In genomic region chr12:110493597-110494369, GRCm38 (mm10) we compare ENCODE assay signal across 20 mouse cellular contexts.
"Had no signal": no experiment of that assay in that cellular context is flagged by ENCODE, and none has a peak within 500 bp of the region (broad histone marks: within the 10 kb centered on the region; RNA-seq: fewer than 3 reads in every experiment).

No protein-coding gene starts in this region.

- H3K36me3 ChIP-seq: midbrain, embryonic 13.5 days had no signal

- H3K27me3 ChIP-seq: limb, embryonic 13.5 days; liver, embryonic 12.5 days; liver, embryonic 15.5 days; lung, embryonic 15.5 days; megakaryocyte, embryonic 14.5 days; midbrain, embryonic 13.5 days had no signal

- H3K9me3 ChIP-seq: limb, embryonic 10.5 days; limb, embryonic 13.5 days; liver, embryonic 12.5 days; liver, embryonic 15.5 days; lung, embryonic 15.5 days; midbrain, embryonic 10.5 days; midbrain, embryonic 13.5 days had no signal

- ATAC-seq: intestine, embryonic 16.5 days; liver, embryonic 12.5 days; midbrain, embryonic 13.5 days; midbrain, embryonic 16.5 days had no signal

- DNase-seq: kidney, adult 18-20 months; layer of hippocampus, adult 9-11 months; liver; lung, adult 18-20 months; lung, postnatal 10 days; lung, postnatal 36 days; right cerebral cortex, postnatal 4 days had no signal

- H3K27ac ChIP-seq: kidney, postnatal 0 days; layer of hippocampus, adult 2 months; limb, embryonic 10.5 days; limb, embryonic 13.5 days; liver, embryonic 12.5 days; liver, embryonic 15.5 days; lung, embryonic 15.5 days; midbrain, embryonic 10.5 days; midbrain, embryonic 13.5 days had no signal

- H3K4me2 ChIP-seq: limb, embryonic 13.5 days; liver, embryonic 12.5 days; liver, embryonic 15.5 days; lung, embryonic 15.5 days; midbrain, embryonic 13.5 days had no signal

- H3K9ac ChIP-seq: limb, embryonic 13.5 days; liver, embryonic 12.5 days; liver, embryonic 15.5 days; lung, embryonic 15.5 days; midbrain, embryonic 13.5 days had no signal

- H3K4me3 ChIP-seq: layer of hippocampus, adult 2 months; limb, embryonic 10.5 days; limb, embryonic 13.5 days; liver, embryonic 12.5 days; liver, embryonic 15.5 days; lung, embryonic 15.5 days; midbrain, embryonic 10.5 days; midbrain, embryonic 13.5 days; myocyte had no signal
